Mouse (Mus musculus): ENCODE measurements around the gene Krtap3-1. TPM values are rescaled to one million over a fixed set of nuclear protein-coding genes. Genes with fewer than 3 reads are reported as not detected.

The Krtap3-1 gene
- polyA plus RNA-seq, 1 experiment from 2014 or later: not detected

- WGBS: 80% methylated on average over 2 of the region's 2 CpGs
- Histone ChIP-seq H3K27ac (ENCODE audit: low read length) (no peak overlapping the region), H3K4me1 (replicated peaks; ENCODE audit: control insufficient read depth, insufficient read depth, low read length) (no peaks in the 10 kb centered on the region), H3K4me2 (ENCODE audit: low read depth, low read length) (no peak overlapping the region), H3K36me3 (ENCODE audit: control insufficient read depth, insufficient read depth, low read length) (no peaks in the 10 kb centered on the region), H3K9me3 (ENCODE audit: control insufficient read depth, low read length) (no peaks in the 10 kb centered on the region), H3K4me3 (ENCODE audit: low read length) (no peak overlapping the region), H3K27me3 (ENCODE audit: control insufficient read depth, insufficient read depth, low read depth, low read length) (no peaks in the 10 kb centered on the region), H3K9ac (ENCODE audit: low read length) (no peak overlapping the region)
- no peak for ATAC-seq (ENCODE audit: low read depth)
Observed at GRCm38 (mm10) chr11:99556195-99556594, 10.2 kb downstream of the Krtap3-1 start.

- Histone ChIP-seq H3K4me2 (ENCODE audit: low read depth, low read length) (no peak within 1 kb of the TSS), H3K36me3 (ENCODE audit: control insufficient read depth, insufficient read depth, low read length) (no peaks in the 10 kb centered on the region), H3K4me3 (ENCODE audit: low read length) (no peak within 1 kb of the TSS), H3K9me3 (ENCODE audit: control insufficient read depth, low read length) (no peaks in the 10 kb centered on the region), H3K9ac (ENCODE audit: low read length) (no peak within 1 kb of the TSS), H3K4me1 (replicated peaks; ENCODE audit: control insufficient read depth, insufficient read depth, low read length) (no peaks in the 10 kb centered on the region), H3K27me3 (ENCODE audit: control insufficient read depth, insufficient read depth, low read depth, low read length) (no peaks in the 10 kb centered on the region), H3K27ac (ENCODE audit: low read length) (no peak within 1 kb of the TSS)
- 68% methylated on average over 4 of the region's 4 CpGs for WGBS
- no peak for ATAC-seq (ENCODE audit: low read depth)
Observed at GRCm38 (mm10) chr11:99550765-99551164, 15.7 kb downstream of the Krtap3-1 start, which contains the start of gene Krtap3-3. TSS of gene Krtap3-3 (minus strand) at chr11:99550865.

- H3K27me3 ChIP-seq (ENCODE audit: control insufficient read depth, insufficient read depth, low read depth, low read length): no peaks in the 10 kb centered on the region
- no peaks in the 10 kb centered on the region for H3K4me1 ChIP-seq (replicated peaks; ENCODE audit: control insufficient read depth, insufficient read depth, low read length)
- ATAC-seq (ENCODE audit: low read depth): no peak
- H3K27ac ChIP-seq (ENCODE audit: low read length): no peak overlapping the region
- H3K4me3 ChIP-seq (ENCODE audit: low read length): no peak overlapping the region
- H3K36me3 ChIP-seq (ENCODE audit: control insufficient read depth, insufficient read depth, low read length): no peaks in the 10 kb centered on the region
- no peak overlapping the region for H3K4me2 ChIP-seq (ENCODE audit: low read depth, low read length)
- H3K9ac ChIP-seq (ENCODE audit: low read length): no peak overlapping the region
- no peaks in the 10 kb centered on the region for H3K9me3 ChIP-seq (ENCODE audit: control insufficient read depth, low read length)
Observed at GRCm38 (mm10) chr11:99547892-99548291, 18.5 kb downstream of the Krtap3-1 start.

GRCm38 (mm10) chr11:99539721-99540120 is 26.7 kb downstream of the Krtap3-1 start:
- H3K4me1 ChIP-seq (replicated peaks; ENCODE audit: control insufficient read depth, insufficient read depth, low read length): no peaks in the 10 kb centered on the region
- ATAC-seq (ENCODE audit: low read depth): no peak

GRCm38 (mm10) chr11:99521288-99521860 is 45.1 kb downstream of the Krtap3-1 start, which contains the start of gene Krt39:
TSS of gene Krt39 (minus strand) at chr11:99521338.
- no peak within 1 kb of the TSS for H3K4me2 ChIP-seq (ENCODE audit: low read depth, low read length)
- H3K4me1 ChIP-seq (replicated peaks; ENCODE audit: control insufficient read depth, insufficient read depth, low read length): 0 out of 2 replicates have a peak, but pooled peaks cover 2% of the 10 kb centered on the region
- no peak within 1 kb of the TSS for H3K27ac ChIP-seq (ENCODE audit: low read length)
- no peaks in the 10 kb centered on the region for H3K36me3 ChIP-seq (ENCODE audit: control insufficient read depth, insufficient read depth, low read length)
- no peak for ATAC-seq (ENCODE audit: low read depth)
- no peak within 1 kb of the TSS for H3K4me3 ChIP-seq (ENCODE audit: low read length)
- WGBS: 63% methylated on average over 13 of the region's 13 CpGs
- H3K27me3 ChIP-seq (ENCODE audit: control insufficient read depth, insufficient read depth, low read depth, low read length): no peaks in the 10 kb centered on the region
- H3K9ac ChIP-seq (ENCODE audit: low read length): no peak within 1 kb of the TSS
- no peaks in the 10 kb centered on the region for H3K9me3 ChIP-seq (ENCODE audit: control insufficient read depth, low read length)

More at GRCm38 (mm10) chr11:99539721-99540120, 26.7 kb downstream of the Krtap3-1 start:
- Histone ChIP-seq H3K27me3 (ENCODE audit: control insufficient read depth, insufficient read depth, low read depth, low read length) (no peaks in the 10 kb centered on the region), H3K27ac (ENCODE audit: low read length) (no peak overlapping the region; the same call in 1 of the 2 replicates), H3K4me3 (ENCODE audit: low read length) (no peak overlapping the region), H3K9ac (ENCODE audit: low read length) (no peak overlapping the region), H3K9me3 (ENCODE audit: control insufficient read depth, low read length) (no peaks in the 10 kb centered on the region), H3K4me2 (ENCODE audit: low read depth, low read length) (peak overlapping the region; percentile 4; the same call in 1 of the 2 replicates), H3K36me3 (ENCODE audit: control insufficient read depth, insufficient read depth, low read length) (no peaks in the 10 kb centered on the region)
- 47% methylated on average over 9 of the region's 9 CpGs for WGBS

Other genes with a start within 250 kb of the Krtap3-1 start
- not detected in 2 replicates for gene Krt25, start 243.7 kb downstream of the Krtap3-1 start, polyA plus RNA-seq (2015; fragmentation: Nextera tagmentation; extraction: Ambion mirVana)
- gene Krt26, start 228.7 kb downstream of the Krtap3-1 start, polyA plus RNA-seq (2015; fragmentation: Nextera tagmentation; extraction: Ambion mirVana): not detected in 2 replicates
- gene Krt27, start 215.5 kb downstream of the Krtap3-1 start, polyA plus RNA-seq (2015; fragmentation: Nextera tagmentation; extraction: Ambion mirVana): not detected in 2 replicates
- 0.13 and 0.21 TPM in 2 replicates for gene Krt28, start 191.7 kb downstream of the Krtap3-1 start, polyA plus RNA-seq (2015; fragmentation: Nextera tagmentation; extraction: Ambion mirVana)
- 21.6 and 23.2 TPM in 2 replicates for gene Krt10, start 177.3 kb downstream of the Krtap3-1 start, polyA plus RNA-seq (2015; fragmentation: Nextera tagmentation; extraction: Ambion mirVana)
- not detected in 2 replicates for gene Krt12, start 144.4 kb downstream of the Krtap3-1 start, polyA plus RNA-seq (2015; fragmentation: Nextera tagmentation; extraction: Ambion mirVana)
- gene Krt20, start 128.5 kb downstream of the Krtap3-1 start, polyA plus RNA-seq (2015; fragmentation: Nextera tagmentation; extraction: Ambion mirVana): 0.30 and 0.96 TPM in 2 replicates
- gene Krt23, start 73.5 kb downstream of the Krtap3-1 start, polyA plus RNA-seq (2015; fragmentation: Nextera tagmentation; extraction: Ambion mirVana): 4.9 and 5.4 TPM in 2 replicates
- not detected in 2 replicates for gene Krt39, start 45.3 kb downstream of the Krtap3-1 start, polyA plus RNA-seq (2015; fragmentation: Nextera tagmentation; extraction: Ambion mirVana)
- not detected in 2 replicates for gene Krt40, start 23.5 kb downstream of the Krtap3-1 start, polyA plus RNA-seq (2015; fragmentation: Nextera tagmentation; extraction: Ambion mirVana)
- not detected in 2 replicates for gene Krtap3-3, start 15.8 kb downstream of the Krtap3-1 start, polyA plus RNA-seq (2015; fragmentation: Nextera tagmentation; extraction: Ambion mirVana)
- not detected in 2 replicates for gene Krtap3-2, start 9.8 kb downstream of the Krtap3-1 start, polyA plus RNA-seq (2015; fragmentation: Nextera tagmentation; extraction: Ambion mirVana)
- gene Gm11939, start 7.2 kb downstream of the Krtap3-1 start, polyA plus RNA-seq (2015; fragmentation: Nextera tagmentation; extraction: Ambion mirVana): not detected in 2 replicates
- not detected in 2 replicates for gene Krtap1-5, start 14.4 kb upstream of the Krtap3-1 start, polyA plus RNA-seq (2015; fragmentation: Nextera tagmentation; extraction: Ambion mirVana)
- not detected in 2 replicates for gene Krtap1-4, start 17.0 kb upstream of the Krtap3-1 start, polyA plus RNA-seq (2015; fragmentation: Nextera tagmentation; extraction: Ambion mirVana)
- gene Krtap1-3, start 24.7 kb upstream of the Krtap3-1 start, polyA plus RNA-seq (2015; fragmentation: Nextera tagmentation; extraction: Ambion mirVana): not detected in 2 replicates
- not detected in 2 replicates for gene Krtap9-3, start 31.5 kb upstream of the Krtap3-1 start, polyA plus RNA-seq (2015; fragmentation: Nextera tagmentation; extraction: Ambion mirVana)
- not detected in 2 replicates for gene Gm11938, start 36.7 kb upstream of the Krtap3-1 start, polyA plus RNA-seq (2015; fragmentation: Nextera tagmentation; extraction: Ambion mirVana)
- gene Gm11937, start 43.6 kb upstream of the Krtap3-1 start, polyA plus RNA-seq (2015; fragmentation: Nextera tagmentation; extraction: Ambion mirVana): not detected in 2 replicates
- not detected in 2 replicates for gene Krtap2-4, start 48.2 kb upstream of the Krtap3-1 start, polyA plus RNA-seq (2015; fragmentation: Nextera tagmentation; extraction: Ambion mirVana)
- gene Gm11562, start 53.8 kb upstream of the Krtap3-1 start, polyA plus RNA-seq (2015; fragmentation: Nextera tagmentation; extraction: Ambion mirVana): not detected in 2 replicates
- not detected in 2 replicates for gene Krtap4-1, start 61.6 kb upstream of the Krtap3-1 start, polyA plus RNA-seq (2015; fragmentation: Nextera tagmentation; extraction: Ambion mirVana)
- not detected in 2 replicates for gene Krtap4-2, start 68.5 kb upstream of the Krtap3-1 start, polyA plus RNA-seq (2015; fragmentation: Nextera tagmentation; extraction: Ambion mirVana)
- gene Krtap4-7, start 77.5 kb upstream of the Krtap3-1 start, polyA plus RNA-seq (2015; fragmentation: Nextera tagmentation; extraction: Ambion mirVana): not detected in 2 replicates
- not detected in 2 replicates for gene Gm11555, start 83.6 kb upstream of the Krtap3-1 start, polyA plus RNA-seq (2015; fragmentation: Nextera tagmentation; extraction: Ambion mirVana)
- not detected in 2 replicates for gene Gm11563, start 92.3 kb upstream of the Krtap3-1 start, polyA plus RNA-seq (2015; fragmentation: Nextera tagmentation; extraction: Ambion mirVana)
- gene Krtap4-6, start 99.3 kb upstream of the Krtap3-1 start, polyA plus RNA-seq (2015; fragmentation: Nextera tagmentation; extraction: Ambion mirVana): not detected in 2 replicates
- not detected in 2 replicates for gene Gm14190, start 124.1 kb upstream of the Krtap3-1 start, polyA plus RNA-seq (2015; fragmentation: Nextera tagmentation; extraction: Ambion mirVana)
- gene Gm14180, start 167.7 kb upstream of the Krtap3-1 start, polyA plus RNA-seq (2015; fragmentation: Nextera tagmentation; extraction: Ambion mirVana): not detected in 2 replicates
- not detected in 2 replicates for gene Gm11595, start 206.3 kb upstream of the Krtap3-1 start, polyA plus RNA-seq (2015; fragmentation: Nextera tagmentation; extraction: Ambion mirVana)
- gene Krtap4-8, start 214.1 kb upstream of the Krtap3-1 start, polyA plus RNA-seq (2015; fragmentation: Nextera tagmentation; extraction: Ambion mirVana): not detected in 2 replicates
- gene Krtap4-9, start 218.6 kb upstream of the Krtap3-1 start, polyA plus RNA-seq (2015; fragmentation: Nextera tagmentation; extraction: Ambion mirVana): not detected in 2 replicates
- not detected in 2 replicates for gene Gm11596, start 226.8 kb upstream of the Krtap3-1 start, polyA plus RNA-seq (2015; fragmentation: Nextera tagmentation; extraction: Ambion mirVana)
- gene Gm11569, start 232.3 kb upstream of the Krtap3-1 start, polyA plus RNA-seq (2015; fragmentation: Nextera tagmentation; extraction: Ambion mirVana): not detected in 2 replicates
- not detected in 2 replicates for gene Gm11554, start 237.8 kb upstream of the Krtap3-1 start, polyA plus RNA-seq (2015; fragmentation: Nextera tagmentation; extraction: Ambion mirVana)
- gene Krtap4-13, start 243.3 kb upstream of the Krtap3-1 start, polyA plus RNA-seq (2015; fragmentation: Nextera tagmentation; extraction: Ambion mirVana): not detected in 2 replicates
- not detected in 2 replicates for gene Gm11564, start 249.0 kb upstream of the Krtap3-1 start, polyA plus RNA-seq (2015; fragmentation: Nextera tagmentation; extraction: Ambion mirVana)